8 mouse cellular contexts compared by ENCODE assay signal in genomic region chr9:108661677-108662612, GRCm38 (mm10). TPM values are rescaled to one million over a fixed set of nuclear protein-coding genes. Genes with fewer than 3 reads are reported as not detected.
DNase-seq lines count a peak whose midpoint lies in the region; ATAC-seq lines count a peak whose summit lies in the region.

Slc25a20 (plus strand) TSS chr9:108662088.

- 3% methylated on average over 36 of the region's 37 CpGs for WGBS in heart, embryonic 13.5 days
- WGBS in liver, embryonic 13.5 days (ENCODE audit: insufficient replicate concordance), result 2% methylated on average over 35 of the region's 37 CpGs
- WGBS in stomach, embryonic 16.5 days, result 2% methylated on average over 35 of the region's 37 CpGs

- H3K27me3 ChIP-seq in heart, embryonic 13.5 days (replicated peaks), result no peaks in the 10 kb centered on the region
- H3K27me3 ChIP-seq in liver, embryonic 13.5 days, result no peaks in the 10 kb centered on the region
- no peaks in the 10 kb centered on the region for H3K27me3 ChIP-seq in stomach, embryonic 16.5 days (ENCODE audit: control insufficient read depth, insufficient read depth, low read length)

- peak within 1 kb of the TSS; percentile 79 for H3K9ac ChIP-seq in heart, embryonic 13.5 days
- peak within 1 kb of the TSS; percentile 79 for H3K9ac ChIP-seq in liver, embryonic 13.5 days
- H3K9ac ChIP-seq in stomach, embryonic 16.5 days (ENCODE audit: low read length), result peak within 1 kb of the TSS; percentile 74

- no peaks in the 10 kb centered on the region for H3K9me3 ChIP-seq in heart, embryonic 13.5 days
- no peaks in the 10 kb centered on the region for H3K9me3 ChIP-seq in liver, embryonic 13.5 days (replicated peaks)
- no peaks in the 10 kb centered on the region for H3K9me3 ChIP-seq in stomach, embryonic 16.5 days (replicated peaks; ENCODE audit: control insufficient read depth, low read length)

- peak; percentile 87 for ATAC-seq in heart, embryonic 13.5 days (ENCODE audit: extremely low read depth, insufficient number of reproducible peaks, low FRiP score, low TSS enrichment)
- ATAC-seq in liver, embryonic 13.5 days (ENCODE audit: low read depth), result peak; percentile 95
- ATAC-seq in stomach, embryonic 16.5 days (ENCODE audit: insufficient read depth, low FRiP score), result peak; percentile 94

- H3K36me3 ChIP-seq in heart, embryonic 13.5 days, result peaks cover 8% of the 10 kb centered on the region
- H3K36me3 ChIP-seq in liver, embryonic 13.5 days, result no peaks in the 10 kb centered on the region
- no peaks in the 10 kb centered on the region for H3K36me3 ChIP-seq in stomach, embryonic 16.5 days (ENCODE audit: control insufficient read depth, insufficient read depth, low read length)

- H3K4me1 ChIP-seq in brown adipose tissue, adult 24 weeks (ENCODE audit: control insufficient read depth, insufficient read depth, insufficient read length, low read length), result no peaks in the 10 kb centered on the region
- H3K4me1 ChIP-seq in heart, embryonic 13.5 days, result peaks cover 12% of the 10 kb centered on the region
- peaks cover 24% of the 10 kb centered on the region for H3K4me1 ChIP-seq in liver, embryonic 13.5 days (replicated peaks)
- peaks cover 9% of the 10 kb centered on the region for H3K4me1 ChIP-seq in stomach, embryonic 16.5 days (ENCODE audit: control insufficient read depth, insufficient read depth, low read length)

- H3K4me2 ChIP-seq in heart, embryonic 13.5 days, result peak within 1 kb of the TSS; percentile 81
- H3K4me2 ChIP-seq in liver, embryonic 13.5 days, result peak within 1 kb of the TSS; percentile 83
- H3K4me2 ChIP-seq in stomach, embryonic 16.5 days (ENCODE audit: low read depth, low read length), result peak within 1 kb of the TSS; percentile 78

- H3K4me3 ChIP-seq in brown adipose tissue, adult 24 weeks (ENCODE audit: insufficient read depth, low read depth, low read length), result peak within 1 kb of the TSS; percentile 94
- H3K4me3 ChIP-seq in heart, embryonic 13.5 days, result peak within 1 kb of the TSS; percentile 64
- peak within 1 kb of the TSS; percentile 73 for H3K4me3 ChIP-seq in liver, embryonic 13.5 days (replicated peaks)
- peak within 1 kb of the TSS; percentile 81 for H3K4me3 ChIP-seq in stomach, embryonic 16.5 days (replicated peaks; ENCODE audit: low read length)

- DNase-seq in CD4-positive helper T cell, adult 2 months (ENCODE audit: low read depth, low spot score), result peak; percentile 83
- DNase-seq in fat pad, adult 2 months (ENCODE audit: extremely low read depth, low read depth, low spot score), result peak; percentile 42
- DNase-seq in kidney, postnatal 14 days, result peak; percentile 92
- DNase-seq in liver, embryonic 13.5 days, result peak; percentile 87
- DNase-seq in neural tube, embryonic 10.5 days (ENCODE audit: extremely low spot score, low spot score), result peak; percentile 82

- H3K27ac ChIP-seq in brown adipose tissue, adult 24 weeks (replicated peaks; ENCODE audit: low read depth, low read length), result peak within 1 kb of the TSS; percentile 96
- H3K27ac ChIP-seq in heart, embryonic 13.5 days (replicated peaks), result peak within 1 kb of the TSS; percentile 18; the same call in 1 of the 2 replicates
- H3K27ac ChIP-seq in liver, embryonic 13.5 days, result peak within 1 kb of the TSS; percentile 56; the same call in 1 of the 2 replicates
- 0 out of 2 replicates have a peak within 1 kb of the TSS, but pooled peaks have one; percentile 11 for H3K27ac ChIP-seq in stomach, embryonic 16.5 days (ENCODE audit: low read length)

RNA-seq across cellular contexts. Expression of gene Slc25a20, which starts in this region (rescaled TPM):
- 545 and 591 TPM in 2 replicates for polyA plus RNA-seq in brown adipose tissue, adult 24 weeks (2012; ENCODE audit: insufficient read depth, insufficient read length, missing spikeins)
- 67.9 and 73.0 TPM in 2 replicates for polyA plus RNA-seq in heart, embryonic 13.5 days (2015; fragmentation: Nextera tagmentation; extraction: Ambion mirVana)
- polyA plus RNA-seq in liver, embryonic 13.5 days (2015; fragmentation: Nextera tagmentation; extraction: Ambion mirVana), result 25.6 and 26.5 TPM in 2 replicates
- 47.7 and 47.8 TPM in 2 replicates for polyA plus RNA-seq in stomach, embryonic 16.5 days (2015; fragmentation: Nextera tagmentation; extraction: Ambion mirVana)

Comparison
In these comparisons a context has a peak if more than half of its experiments do, and no peak if none do; other contexts are left out.
1. Peak in every context shown above with its lines: DNase-seq, ATAC-seq, H3K4me3 ChIP-seq and H3K27ac ChIP-seq.
2. DNase-seq: peak in every context shown above with its lines; median percentile 92 in kidney, postnatal 14 days; 87 in liver, embryonic 13.5 days; 83 in CD4-positive helper T cell, adult 2 months; 82 in neural tube, embryonic 10.5 days; 42 in fat pad, adult 2 months.
3. H3K27ac ChIP-seq: peak in every context shown above with its lines; median percentile 96 in brown adipose tissue, adult 24 weeks; 56 in liver, embryonic 13.5 days; 18 in heart, embryonic 13.5 days; 11 in stomach, embryonic 16.5 days.